Mouse (Mus musculus): Measurements from ENCODE around the gene Mtfp1. TPM values are rescaled to one million over a fixed set of nuclear protein-coding genes. Genes with fewer than 3 reads are reported as not detected.
"Not testable (repeated sequence)": the region's sequence is repeated elsewhere in the genome, so short reads cannot be mapped to it uniquely, and the experiment has no call there.

Mtfp1 gene
- 3.4 and 4.1 TPM in 2 replicates for polyA plus RNA-seq (2012; rRNA removed)

DNA sequence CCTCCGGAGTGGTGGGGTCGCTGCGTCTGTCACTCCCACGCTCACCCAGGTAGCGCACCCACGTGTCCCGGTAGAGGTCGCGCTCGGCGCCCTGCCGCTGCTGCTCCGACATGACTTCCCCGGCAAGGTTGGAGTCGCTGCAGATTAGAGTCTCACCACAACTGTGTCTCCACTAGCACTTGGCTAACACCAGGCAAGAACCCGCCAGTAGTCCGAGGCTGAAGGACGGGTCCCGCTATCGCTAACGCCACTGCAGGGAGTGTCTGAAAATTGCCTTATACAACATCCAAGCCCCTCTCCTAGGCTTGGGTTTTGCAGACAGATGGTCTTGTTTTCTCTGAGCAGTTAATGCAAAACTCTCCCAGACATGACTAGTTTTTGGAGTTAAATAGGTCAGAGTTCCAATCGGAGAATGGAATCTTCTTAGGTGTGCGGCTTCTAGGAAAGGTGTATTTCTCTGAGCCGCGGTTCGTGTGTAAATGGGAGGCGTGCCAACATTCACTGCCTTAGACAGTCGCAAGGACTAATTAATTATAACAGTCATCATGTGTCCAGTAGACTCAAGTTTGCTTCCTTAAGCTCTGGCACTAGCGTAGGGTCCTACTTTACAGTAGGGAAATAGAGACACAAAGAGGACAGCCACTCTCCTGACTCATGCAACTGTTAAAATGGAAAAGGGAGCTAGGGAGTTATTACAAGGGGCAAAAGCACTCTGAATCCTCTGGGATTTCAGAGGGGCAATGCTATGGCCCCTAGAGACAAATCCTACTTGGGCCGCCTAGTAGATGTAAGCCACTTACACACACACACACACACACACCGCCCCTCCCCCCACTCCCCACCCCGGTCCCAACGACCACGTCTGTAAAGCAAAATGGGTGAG lies at the start of gene Mtfp1:
TSS of gene Mtfp1 (minus strand) at position 275 of the 883 bp plus-strand sequence.
- DNase-seq (ENCODE audit: low spot score): peak; percentile 47

- no peak for DNase-seq (ENCODE audit: low spot score)
These were observed 48.2 kb upstream of the Mtfp1 start for GRCm38 (mm10) chr11:4143281-4144062.

- DNase-seq (ENCODE audit: low spot score): no peak
These were observed 47.1 kb upstream of the Mtfp1 start for GRCm38 (mm10) chr11:4142352-4142751.

GRCm38 (mm10) chr11:4141505-4141904 lies 46.3 kb upstream of the Mtfp1 start:
- no peak for DNase-seq (ENCODE audit: low spot score)

DNA sequence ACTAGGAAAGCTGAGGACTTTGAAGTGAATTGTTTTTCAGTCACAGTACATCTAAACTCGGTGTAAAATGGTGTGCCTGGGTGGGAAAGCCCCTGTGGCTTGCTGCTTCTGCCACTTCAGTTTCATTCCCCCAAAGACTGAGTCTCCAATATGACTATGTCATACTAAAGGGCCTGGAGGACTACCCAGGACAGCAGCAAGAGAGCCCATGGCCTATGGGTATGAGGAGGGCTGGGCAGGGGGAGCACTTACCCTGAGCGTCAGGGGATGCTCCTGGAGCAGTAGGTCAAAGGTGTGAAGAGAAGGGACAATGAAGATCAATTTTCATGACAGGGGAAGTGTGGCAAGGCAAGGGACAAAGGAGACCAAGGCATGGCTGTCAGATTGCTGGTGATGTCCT lies 43.7 kb upstream of the Mtfp1 start:
- no peak for DNase-seq (ENCODE audit: low spot score)

GRCm38 (mm10) chr11:4134986-4135935 lies 40.0 kb upstream of the Mtfp1 start, which contains the start of gene Rnf215:
TSS of gene Rnf215 (plus strand) at chr11:4135202.
- peak; percentile 93 for DNase-seq (ENCODE audit: low spot score)

- no peak for DNase-seq (ENCODE audit: low spot score)
These were observed 39.2 kb upstream of the Mtfp1 start for GRCm38 (mm10) chr11:4134400-4134799.

GRCm38 (mm10) chr11:4133450-4133849 lies 38.2 kb upstream of the Mtfp1 start:
- no peak for DNase-seq (ENCODE audit: low spot score)

DNA sequence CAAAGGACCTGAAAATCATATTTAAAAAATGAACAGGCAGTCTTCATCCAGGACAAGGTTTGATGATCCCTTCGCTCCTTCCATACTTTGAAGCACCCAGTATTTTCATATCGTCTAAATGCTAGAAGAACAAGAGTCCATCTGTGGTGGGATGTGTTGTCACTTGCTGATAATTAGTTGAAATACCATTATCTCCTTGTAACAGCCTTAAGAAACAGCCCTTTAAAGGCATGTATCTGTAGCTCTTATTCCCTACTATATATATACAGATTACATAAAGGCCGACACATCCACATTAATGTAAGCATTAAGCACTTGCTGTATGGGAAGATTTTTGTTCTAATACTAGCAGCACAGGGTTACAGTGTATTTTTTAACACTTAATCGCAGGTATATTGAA lies 33.2 kb upstream of the Mtfp1 start:
- not testable (repeated sequence) for DNase-seq (ENCODE audit: low spot score)

DNA sequence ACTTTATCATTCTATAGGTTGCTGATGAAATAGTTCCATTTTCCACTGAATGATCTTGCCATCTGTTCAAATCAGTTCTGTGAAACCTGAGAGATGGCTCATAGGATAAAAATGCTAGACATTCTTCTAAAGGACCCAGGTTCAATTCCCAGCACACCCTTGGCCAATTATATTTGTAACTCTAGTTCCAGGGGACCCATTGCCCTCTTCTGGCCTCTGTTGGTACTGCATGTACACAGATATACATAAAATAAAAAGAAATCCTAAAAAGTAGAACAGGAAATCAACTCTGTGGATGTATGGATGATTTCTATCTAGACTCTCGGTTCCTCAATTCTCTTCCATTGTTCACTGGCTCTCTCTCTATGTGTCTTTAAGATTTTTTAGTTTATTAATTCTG lies 31.8 kb upstream of the Mtfp1 start:
- DNase-seq (ENCODE audit: low spot score): no peak

DNA sequence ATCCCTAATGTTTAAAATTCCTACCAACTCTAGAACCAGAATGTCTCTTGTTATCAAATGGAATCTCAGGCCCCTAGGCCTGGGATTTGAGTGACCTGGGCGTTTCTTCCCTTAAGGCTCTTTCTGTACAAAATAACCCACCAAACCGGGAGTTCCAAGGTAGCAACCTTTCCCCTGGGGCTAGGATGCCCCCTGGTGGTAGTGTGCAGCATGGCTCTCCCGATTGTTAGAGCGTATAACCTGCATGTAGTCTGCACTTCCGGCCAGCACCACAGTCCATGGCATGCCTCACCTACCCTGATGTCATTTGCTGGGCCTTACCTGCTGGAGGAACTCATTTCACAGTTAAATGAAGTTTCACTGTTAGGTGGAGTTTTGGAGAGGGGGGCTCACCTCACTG lies 28.7 kb upstream of the Mtfp1 start:
- DNase-seq (ENCODE audit: low spot score): no peak

- no peak for DNase-seq (ENCODE audit: low spot score)
These were observed 27.7 kb upstream of the Mtfp1 start, which contains the start of gene Sec14l2 for GRCm38 (mm10) chr11:4122742-4123579. TSS of gene Sec14l2 (minus strand) at chr11:4123415.

GRCm38 (mm10) chr11:4122226-4122625 lies 27.0 kb upstream of the Mtfp1 start:
- DNase-seq (ENCODE audit: low spot score): no peak

DNA sequence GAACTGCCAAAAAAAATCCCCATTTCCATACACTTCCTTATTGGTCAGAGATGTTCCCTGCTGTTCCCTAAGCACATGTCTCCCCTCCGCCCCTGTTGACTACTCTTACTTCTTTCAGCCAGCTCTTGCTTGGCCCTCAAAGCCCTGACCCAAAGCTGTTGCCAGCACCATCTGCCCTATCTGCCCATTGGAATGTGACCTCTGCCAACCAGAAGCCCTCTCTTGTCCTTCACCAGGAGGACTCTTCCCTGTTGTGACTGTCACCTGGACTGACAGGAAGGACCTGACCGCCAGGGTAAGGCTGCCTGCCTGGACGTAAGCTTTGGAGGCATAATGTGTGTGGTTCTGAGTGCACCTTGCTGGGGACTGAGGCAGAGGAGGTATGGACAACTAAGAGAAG lies 26.4 kb upstream of the Mtfp1 start:
- DNase-seq (ENCODE audit: low spot score): no peak

DNA sequence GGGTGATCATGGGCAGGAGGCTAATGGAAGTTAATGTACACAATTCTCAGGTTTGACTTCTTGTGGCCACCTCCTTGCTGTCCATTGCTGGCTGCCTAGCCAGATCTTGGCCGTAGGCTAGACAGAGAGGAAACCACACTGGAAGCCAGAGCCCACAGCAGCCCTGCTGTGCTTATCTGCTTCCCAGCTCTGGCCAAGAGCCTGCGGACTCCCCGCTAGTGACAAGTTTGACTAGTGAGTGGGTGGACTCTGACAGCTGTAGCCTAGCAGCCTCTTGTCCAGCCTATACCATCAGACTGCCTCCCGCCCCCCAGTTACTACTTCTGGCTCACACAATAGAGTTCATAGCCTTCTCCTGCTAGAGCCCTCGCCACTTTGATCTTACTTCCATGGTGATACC lies 24.4 kb upstream of the Mtfp1 start:
- DNase-seq (ENCODE audit: low spot score): no peak

DNA sequence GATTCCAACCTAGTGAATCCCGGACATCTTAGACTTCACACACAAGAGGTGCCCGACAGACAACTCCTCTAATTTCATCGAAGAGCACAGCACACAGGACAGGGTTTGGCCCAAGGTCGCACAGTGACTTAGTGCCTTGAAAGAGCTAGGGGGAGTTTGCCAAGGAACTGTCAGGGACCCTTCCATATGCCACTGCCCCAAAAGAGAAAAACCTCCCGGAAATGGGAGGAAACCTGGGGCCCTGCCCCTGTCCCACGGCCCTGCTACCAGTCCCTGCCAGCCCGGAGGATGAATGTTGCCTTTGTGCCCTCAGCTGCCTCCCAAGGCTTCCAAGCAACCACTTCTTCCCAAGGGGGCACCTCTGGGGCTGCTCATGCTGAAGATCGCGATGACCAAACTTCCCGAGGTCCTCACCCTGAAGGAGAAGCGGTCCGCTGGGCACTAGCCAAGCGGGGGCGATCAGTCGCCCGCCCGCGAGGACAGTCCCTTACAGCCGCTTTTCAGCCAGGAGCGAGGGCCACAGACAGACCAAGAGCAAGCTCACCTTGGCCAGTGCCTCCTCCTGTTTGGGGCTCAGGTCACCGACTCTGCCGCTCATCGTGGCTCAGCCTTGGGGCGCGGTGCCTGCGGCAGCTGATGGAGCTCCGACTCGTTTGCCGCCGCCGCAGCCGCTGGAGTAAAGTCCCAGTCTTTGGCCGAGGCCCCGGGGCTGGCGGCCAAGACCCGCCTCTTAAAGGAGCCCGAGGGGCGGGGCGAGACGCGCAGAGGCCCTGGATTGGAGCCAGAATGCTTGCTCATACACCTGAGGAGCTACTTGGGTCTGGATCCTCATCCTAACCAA lies 23.1 kb upstream of the Mtfp1 start:
- peak; percentile 51 for DNase-seq (ENCODE audit: low spot score)

DNA sequence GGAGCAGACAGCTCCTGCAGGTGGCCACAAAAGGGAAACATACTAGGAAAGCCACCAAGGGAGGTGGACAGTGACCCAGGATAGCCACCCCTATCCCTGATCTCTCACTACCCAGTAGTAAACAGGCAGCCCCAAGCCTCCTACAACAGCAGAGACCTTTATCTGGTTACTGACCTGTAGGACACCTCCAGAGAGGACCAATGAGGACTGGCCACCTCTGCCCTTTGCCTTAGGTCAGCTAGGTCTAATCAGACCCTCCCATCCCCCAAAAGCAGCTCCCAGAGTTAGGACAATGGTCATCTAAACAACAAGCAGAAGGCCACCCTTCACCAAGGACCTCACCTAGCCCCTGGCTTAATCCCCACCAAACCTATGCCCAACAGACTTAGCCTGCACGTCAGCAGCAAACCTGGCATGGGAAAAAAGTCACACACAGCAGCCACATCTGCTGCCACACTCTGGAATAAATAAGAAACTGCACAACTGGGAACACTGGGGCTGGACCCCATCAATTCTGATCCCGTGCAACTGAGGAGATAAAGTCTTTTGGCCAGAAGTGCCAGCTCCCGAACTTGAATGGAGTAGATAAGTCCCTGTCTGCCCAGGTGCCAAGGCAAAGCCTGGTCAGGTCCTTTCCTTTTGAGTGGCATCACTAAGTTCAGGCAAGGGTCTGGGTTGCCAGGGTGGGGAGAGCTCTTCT lies 22.3 kb upstream of the Mtfp1 start:
- DNase-seq (ENCODE audit: low spot score): no peak

DNA sequence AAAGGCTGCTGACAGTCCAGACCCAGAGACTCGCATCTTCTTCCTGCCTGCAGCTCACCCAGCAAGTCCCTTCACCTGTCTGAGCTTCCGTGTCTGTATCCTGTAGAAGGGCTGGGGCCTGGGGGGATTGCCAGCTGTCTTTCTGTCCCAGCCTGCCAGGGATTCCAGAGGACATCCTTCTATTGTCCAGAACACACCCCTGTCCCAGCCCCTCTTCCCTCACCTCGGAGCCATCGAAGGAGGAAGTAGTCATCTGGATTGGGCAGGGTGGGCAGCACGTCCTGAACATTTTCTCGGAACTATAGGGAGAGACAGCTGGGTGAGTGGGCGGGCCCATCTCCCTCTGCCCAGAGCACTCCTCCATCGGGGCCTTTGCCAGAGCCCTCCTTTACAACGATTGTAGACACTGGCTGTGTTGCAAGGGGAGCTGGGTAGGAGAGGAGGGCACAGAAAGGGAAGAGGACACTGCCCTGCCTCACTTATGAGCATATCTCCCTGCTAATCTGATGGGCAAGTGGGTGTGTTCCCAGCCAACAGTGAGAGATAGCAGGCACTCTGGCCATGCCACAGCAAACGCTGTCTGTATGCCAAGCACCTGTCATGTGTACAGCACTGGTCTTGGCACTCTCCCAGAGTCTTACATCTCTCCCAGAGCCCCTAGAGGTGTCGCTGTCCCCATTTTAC lies 21.4 kb upstream of the Mtfp1 start:
- no peak for DNase-seq (ENCODE audit: low spot score)
